Mouse (Mus musculus) megakaryocyte, adult 5-6 weeks (primary cell): ENCODE data around the gene Gm45062. TPM values are rescaled to one million over a fixed set of nuclear protein-coding genes. Genes with fewer than 3 reads are reported as not detected.
A peak's percentile ranks its signal among the peaks of the same experiment; 100 is the strongest.

Experiments used
- ATAC-seq: 2 replicates; pipeline ENCODE4 v1.8.0; 2016; ENCODE audit warnings: mild to moderate bottlenecking, inconsistent platforms; ENCODE audit not compliant: poor library complexity, severe bottlenecking
- total RNA-seq, 2 experiments: library from RNA; stranded (forward) in 1 of 2; stranded (reverse) in 1 of 2; fragments of 153-499, 151-499 nt in 1 of 2; fragments of 221-1000, 200-1000 nt in 1 of 2; gene quantifications; 2 replicates each; pipeline versions ENCODE4 v1.2.3 to v1.2.4; 2015 to 2017

Gene Gm45062
- total RNA-seq, 2 experiments from 2014 or later = 3.2 to 8.0 TPM

DNA sequence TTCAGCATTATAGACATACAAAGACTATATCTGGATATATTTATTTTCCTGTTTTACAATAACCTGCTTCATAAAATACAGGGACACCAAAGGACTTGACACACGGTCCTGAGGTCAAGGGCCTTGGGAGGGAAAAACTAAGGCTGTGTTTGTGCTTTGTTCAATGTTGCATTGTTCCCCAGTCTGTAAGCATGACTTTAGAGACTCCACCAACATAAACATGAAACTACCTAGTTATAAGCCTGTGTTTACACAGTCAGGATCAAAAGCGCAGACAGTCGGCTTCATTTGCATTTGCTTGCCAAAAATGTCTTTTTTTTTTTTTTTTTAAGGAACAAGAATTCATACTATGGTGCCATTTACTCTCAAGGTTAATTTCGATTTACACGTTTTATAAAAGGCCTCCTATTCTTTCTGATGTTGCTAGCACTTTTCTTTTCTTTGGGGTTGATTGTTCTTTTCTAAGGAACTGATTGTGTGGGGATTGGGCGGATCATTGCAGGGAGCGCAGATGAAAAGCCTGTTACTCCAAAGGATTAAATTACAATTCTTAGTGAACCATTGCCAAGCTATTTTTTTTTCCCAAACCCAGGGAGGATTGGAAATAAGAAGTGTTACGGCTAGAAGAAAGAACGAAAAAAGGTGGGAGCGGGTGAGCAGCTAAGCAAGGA, 208.6 kb downstream of the Gm45062 start:
- ATAC-seq = no peak

DNA sequence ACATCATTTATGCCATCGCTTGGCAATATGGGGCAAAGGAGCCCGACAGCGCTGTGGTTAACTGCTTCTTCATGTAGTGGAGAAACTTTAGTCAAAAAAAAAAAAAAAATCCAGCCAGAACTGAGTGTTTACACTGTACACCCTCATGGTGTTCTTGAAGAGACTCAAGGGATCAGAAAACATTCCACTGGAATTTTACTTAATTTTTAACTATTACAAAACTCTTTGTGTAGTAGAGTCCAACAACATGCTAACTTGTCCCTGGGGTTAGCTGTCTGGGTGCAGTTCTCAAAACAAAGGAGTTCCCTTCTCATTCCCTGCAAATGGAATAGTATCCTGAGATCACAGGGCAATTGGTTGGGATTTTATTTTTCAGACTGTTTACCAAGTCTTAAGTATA, 210.7 kb downstream of the Gm45062 start:
- ATAC-seq = no peak

GRCm38 (mm10) chr6:8472125-8472524, 212.9 kb downstream of the Gm45062 start:
- no peak for ATAC-seq

DNA sequence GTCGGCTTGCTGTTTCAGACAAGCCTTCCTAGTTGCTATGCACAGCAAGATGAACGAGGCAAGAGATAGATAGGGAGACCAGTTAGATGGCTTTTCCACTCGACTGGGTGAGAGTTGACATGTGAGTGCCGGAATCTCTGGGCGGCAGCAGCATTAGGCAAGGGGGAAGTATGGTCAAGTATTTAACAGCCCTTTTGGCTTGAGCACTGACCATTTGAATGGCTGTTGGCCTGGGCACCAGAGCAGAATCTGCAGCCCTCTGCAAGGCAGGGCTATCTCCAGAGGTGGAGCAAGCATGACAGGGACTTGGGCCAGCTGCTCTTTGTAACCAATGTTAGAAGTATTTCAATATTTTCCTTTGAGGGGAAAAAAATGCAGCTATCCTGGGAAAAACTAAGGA, 213.7 kb downstream of the Gm45062 start:
- no peak for ATAC-seq

- no peak for ATAC-seq
Observed at GRCm38 (mm10) chr6:8473498-8473897, 214.2 kb downstream of the Gm45062 start.

- ATAC-seq = no peak
Observed at GRCm38 (mm10) chr6:8474316-8474715, 215.1 kb downstream of the Gm45062 start.

DNA sequence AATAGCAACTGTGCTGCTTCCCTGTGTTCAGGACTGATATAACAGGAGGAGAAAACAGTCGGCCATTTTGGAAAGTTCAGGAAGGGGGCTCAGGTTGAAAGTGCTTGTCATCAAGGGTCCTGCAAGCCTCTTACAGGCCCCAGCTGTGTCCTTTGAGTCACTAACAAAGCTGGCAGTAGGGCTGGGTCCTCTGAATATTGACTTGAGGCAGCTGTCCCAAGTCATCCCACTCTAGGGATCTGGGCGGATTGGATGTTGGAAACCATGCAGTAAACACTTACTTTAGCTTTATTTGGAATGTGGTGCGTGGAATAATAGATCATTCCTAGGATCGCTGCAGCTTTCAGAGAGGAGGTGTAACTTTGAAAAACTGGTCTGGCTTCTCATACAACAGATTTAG, 215.6 kb downstream of the Gm45062 start:
- no peak for ATAC-seq

DNA sequence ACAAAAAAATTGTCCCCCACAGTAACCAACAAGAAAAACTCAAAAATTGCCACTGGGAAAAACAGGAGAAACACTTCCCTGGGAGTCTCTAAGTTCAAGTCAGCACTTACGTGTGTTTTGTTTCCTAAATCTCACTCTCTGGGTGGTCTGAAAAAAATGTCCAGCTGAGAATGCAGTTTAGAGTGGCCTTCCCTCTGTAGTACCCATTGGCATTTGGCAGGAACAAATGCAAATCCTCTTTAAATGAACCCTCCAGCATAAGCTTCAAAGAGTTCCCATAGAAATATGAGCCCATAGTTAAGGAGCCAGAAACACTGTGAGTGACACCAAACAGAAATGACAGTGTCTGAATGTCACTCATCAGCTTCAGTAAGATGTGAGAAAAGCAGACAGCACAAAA, 219.9 kb downstream of the Gm45062 start:
- ATAC-seq = no peak

DNA sequence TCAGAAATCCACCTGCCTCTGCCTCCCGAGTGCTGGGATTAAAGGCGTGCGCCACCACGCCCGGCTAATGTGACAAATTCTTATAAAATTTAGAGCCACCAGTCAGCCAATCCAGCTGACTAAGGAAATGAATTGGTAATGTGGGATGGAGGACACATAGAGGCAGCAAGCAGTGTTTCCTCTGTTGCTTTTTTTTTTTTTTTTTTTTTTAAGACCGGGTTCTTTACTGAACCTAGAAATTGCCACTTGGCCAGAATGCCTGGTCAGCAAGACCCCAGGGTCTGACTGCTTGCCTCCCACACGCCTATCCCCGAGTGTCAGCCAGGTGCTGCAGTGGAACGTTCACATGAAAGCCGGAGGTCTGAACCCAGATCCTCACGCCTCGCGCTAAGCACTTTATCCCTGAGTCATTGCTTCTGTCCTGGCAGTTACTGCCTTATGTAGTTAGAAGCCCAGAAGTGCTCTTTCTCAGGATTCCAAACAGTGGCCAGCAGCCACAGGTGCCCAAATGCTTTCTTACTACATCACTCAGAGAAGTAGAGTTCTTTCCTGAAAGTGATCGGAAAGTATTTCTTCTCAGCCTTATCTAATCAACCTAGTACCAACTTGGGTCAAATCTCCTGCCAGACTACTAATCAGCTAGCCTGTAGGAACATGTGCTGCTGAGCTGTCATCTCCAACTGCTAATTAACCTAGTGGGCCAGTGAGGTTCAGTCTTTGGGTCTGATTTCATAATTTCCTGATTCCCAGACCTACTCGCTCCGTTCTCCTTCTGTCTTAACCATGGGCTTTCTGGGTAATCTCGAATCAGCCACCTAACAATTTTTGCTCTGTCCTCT, 225.4 kb downstream of the Gm45062 start:
- ATAC-seq = peak; percentile 19

DNA sequence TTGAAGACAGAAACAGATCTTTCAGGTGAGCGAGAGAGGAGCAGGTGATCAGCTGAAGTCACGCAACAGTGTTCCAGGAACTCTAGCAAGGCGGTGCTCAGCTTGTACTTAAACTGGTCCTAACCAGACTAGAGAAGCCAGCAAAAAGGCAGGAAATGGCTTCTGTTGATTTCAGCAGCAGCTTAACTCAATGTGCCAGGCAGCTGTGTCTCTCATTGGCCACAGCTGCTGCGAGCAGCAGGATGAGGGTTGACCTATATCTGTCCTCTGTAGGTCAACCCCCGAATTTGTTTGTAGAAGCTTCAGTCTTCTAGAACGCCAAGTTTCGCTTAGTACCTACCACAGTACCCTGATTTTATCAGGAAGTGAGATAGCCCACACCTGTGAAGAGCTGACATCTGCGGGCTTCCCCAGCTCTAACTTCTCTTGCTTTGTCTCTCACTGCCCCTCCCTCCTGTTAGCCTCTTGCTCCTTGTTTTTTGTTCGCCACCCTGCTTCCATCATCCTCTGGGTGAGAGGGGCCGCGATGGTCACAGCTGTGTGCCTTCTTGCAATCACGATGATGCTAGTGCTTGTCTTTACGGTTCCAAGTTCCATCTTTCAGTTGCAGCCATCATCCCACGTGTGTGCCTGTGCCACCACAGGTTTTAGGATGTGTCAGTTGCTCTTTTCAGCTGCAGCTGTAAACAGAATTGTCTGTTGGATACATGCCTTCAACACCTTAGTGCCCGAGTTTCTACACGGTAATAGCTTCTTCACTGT, 226.3 kb downstream of the Gm45062 start:
- ATAC-seq = peak; percentile 71

DNA sequence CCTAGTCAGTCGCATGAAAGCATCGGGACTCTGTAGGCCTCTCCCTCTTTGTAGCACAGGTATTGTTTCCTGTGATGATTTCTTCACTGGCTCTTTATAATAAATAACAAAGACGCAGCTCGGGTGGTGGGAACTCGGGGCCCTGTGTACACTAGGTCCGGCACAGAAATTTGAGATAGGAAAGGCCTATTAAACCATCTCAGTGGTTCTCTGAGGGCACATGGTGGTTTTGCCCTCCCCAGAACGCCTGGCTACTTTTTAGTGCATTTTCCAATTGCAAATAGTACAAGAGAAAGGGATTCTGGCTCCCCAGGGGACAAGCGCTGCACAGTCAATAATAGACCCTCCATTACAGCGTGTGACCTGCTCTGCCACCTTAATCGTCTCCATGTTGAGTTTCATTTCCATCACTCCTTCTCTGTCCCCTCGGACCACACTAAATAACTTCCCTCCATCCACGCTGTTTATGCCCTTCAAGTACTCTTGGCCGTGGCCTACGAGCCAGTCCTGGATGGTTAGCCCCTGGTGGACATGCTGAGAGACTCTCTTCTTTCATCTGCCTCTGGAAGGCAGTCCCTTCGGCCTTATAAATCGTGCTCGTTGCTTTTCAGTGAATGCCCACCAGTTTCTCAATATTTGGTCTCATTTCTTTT, 227.3 kb downstream of the Gm45062 start:
- no peak for ATAC-seq

DNA sequence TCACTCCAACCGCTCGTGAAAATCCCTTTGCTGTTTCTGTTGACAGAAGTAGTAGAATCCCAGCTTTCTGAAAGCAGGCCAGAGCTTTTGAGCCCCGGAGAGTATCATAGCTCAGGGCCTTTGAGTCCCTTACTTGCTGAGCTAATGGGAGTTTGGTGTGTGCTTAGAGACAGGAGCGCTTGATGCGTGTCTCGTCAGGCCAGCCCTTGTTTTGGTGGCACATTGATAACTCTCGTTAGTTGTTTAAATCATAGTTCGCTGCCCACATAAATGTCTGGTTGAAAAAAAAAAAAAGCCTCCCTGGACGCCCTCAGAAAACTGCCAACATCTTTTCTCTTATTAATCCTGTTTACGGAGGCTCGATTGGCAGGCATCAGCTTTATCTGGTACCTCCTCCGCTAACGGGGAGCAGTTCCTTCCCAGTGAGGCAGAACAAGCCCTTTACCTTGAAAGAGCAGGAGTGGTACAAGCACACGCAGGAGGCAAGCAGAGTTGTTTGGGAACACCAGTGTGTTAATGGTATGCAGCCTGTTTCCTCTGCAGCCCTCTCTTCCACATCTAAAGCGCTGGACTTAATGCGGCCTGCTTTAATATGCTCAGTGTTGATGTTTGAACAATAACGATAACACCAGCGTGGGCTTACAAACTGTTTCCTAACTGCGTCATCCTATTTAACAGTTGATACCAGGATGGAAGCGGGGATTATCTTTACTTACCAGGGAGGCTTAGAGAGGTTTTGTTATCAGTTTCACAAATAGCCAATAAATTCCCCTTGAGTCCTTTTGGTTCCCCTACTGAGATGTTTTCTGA, 228.0 kb downstream of the Gm45062 start:
- no peak for ATAC-seq

DNA sequence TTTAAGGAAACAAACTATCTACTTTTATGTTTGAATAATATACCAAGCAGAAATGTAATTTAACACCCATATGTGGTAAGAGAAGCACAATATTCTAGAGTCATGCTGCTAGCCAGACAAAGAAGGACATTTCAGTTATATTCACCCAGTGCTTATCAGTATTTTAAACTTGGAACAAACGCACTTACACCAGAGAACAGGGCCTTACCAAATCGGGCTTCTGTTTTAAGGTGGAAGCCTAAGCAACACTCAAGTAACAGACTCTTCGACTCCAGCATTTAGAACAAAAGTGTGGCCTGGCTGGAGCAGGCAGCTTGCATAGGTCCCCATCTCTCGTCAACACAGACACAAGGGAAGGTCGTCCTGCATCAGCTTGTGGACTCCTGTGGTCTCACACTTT, 229.0 kb downstream of the Gm45062 start:
- ATAC-seq = no peak

DNA sequence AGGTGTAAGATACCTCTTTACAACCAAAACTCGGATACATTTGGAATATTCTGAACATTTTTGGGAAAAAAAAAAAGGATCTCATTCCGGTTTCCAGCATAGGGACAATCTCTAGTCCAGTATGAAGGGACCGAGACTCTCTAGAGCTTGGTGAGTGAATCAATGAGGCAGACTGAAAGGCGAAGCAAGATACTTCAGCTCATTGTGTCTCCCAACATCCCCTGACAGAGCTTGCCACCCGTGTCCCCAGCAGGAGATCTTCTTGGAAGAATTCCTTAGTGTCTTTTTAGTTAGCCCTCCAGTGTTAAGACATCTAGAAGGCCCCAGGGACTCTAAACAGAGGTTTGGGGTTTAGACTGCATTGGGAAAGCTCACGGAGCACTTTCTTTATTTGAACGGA, 230.0 kb downstream of the Gm45062 start:
- ATAC-seq = no peak

DNA sequence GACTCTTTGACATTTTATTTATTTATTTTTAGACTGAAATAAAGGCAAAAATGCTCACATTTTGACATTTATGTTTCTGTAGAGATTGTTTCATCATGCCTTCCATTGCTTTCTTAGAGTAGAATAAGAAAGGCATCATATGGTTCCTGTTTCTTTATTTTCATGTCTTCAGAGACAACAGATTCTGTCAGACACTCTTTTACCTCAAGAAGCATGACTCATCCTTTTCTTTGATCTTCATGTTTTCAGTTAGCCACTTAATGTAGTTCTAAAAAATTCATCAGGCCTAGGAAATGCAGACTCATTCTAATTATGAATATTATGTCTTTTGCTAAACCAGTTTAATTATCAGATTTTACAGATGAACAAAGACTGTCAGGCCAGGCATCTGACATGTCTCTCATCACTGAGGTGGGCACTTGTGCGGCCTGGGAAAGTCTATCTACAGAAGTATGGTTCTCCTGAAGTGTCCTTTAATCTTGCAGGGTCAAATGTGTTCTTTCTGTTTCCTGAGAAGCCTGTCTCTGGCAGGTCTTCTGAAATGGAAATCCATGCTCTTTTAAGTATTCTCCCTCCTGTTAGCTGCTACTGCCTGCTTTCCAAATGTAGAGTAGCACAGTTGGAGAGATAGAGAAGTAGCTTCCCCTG, 230.8 kb downstream of the Gm45062 start:
- ATAC-seq = no peak

GRCm38 (mm10) chr6:8492248-8492647, 233.0 kb downstream of the Gm45062 start:
- ATAC-seq = no peak

GRCm38 (mm10) chr6:8495109-8495826, 236.0 kb downstream of the Gm45062 start:
- ATAC-seq = peak; percentile 88

GRCm38 (mm10) chr6:8495827-8496222, 236.6 kb downstream of the Gm45062 start:
- peak; percentile 29; the same call in 1 of the 2 replicates for ATAC-seq

GRCm38 (mm10) chr6:8497234-8497867, 238.1 kb downstream of the Gm45062 start:
- ATAC-seq = no peak
